ENCODE assay signal across 14 mouse cellular contexts in the genomic region with DNA sequence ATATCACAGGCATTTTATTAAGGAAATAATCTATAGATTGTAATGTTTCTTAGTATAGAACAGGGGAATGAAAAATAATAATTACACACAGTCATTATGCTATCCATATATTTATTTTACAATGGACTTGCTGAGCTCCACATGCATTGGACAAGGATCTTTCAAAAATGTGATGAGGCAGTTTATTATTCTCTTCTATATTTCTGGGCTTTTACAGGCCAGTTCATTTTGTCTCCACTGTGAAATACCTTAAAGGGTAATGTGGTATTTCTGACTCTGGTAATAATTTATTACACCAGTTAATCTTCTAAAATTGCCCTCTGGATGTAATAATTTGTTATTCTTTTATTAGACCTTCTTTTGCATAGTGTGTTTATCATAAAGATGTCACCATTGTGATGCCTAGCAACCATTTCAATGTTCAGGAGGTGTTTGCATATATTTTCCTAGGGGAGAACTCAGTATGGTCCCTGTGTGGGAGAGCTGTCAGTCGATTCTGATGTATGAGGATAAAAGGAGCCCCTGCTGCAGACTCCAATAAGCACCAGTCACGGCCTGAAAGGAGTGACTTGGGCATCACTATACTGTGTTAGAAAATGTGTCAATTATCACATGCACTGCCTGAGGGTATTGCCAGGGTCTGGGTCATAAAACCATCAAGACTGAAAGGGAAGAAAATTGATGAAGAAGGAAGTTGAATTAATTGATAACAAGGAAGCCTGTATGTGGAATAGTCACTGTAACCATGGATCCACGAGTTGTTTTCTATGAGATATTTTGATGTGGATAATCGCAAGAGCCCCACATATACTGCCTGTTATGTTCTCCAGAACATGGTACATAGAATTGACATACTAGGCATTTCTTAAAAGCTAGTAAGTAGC.
DNase-seq lines count a peak whose midpoint lies in the region; ATAC-seq and TF ChIP-seq lines count a peak whose summit lies in the region.
"Had no signal": no experiment of that assay in that cellular context is flagged by ENCODE, and none has a peak within 500 bp of the region (broad histone marks: within the 10 kb centered on the region; RNA-seq: fewer than 3 reads in every experiment).

No protein-coding gene starts in this region.

- H3K9me3 ChIP-seq in neural tube, embryonic 11.5 days (ENCODE audit: control insufficient read depth, low read length): no peaks in the 10 kb centered on the region
- no peaks in the 10 kb centered on the region for H3K9me3 ChIP-seq in hindbrain, embryonic 13.5 days
- H3K9me3 ChIP-seq in midbrain, embryonic 16.5 days (replicated peaks; ENCODE audit: control insufficient read depth, low read length, poor library complexity, severe bottlenecking): no peaks in the 10 kb centered on the region
- H3K9me3 ChIP-seq: embryonic facial prominence, embryonic 10.5 days; megakaryocyte, embryonic 14.5 days had no signal

- H3K9ac ChIP-seq in neural tube, embryonic 11.5 days (ENCODE audit: low read length): no peak overlapping the region
- no peak overlapping the region for H3K9ac ChIP-seq in hindbrain, embryonic 13.5 days
- no peak overlapping the region for H3K9ac ChIP-seq in midbrain, embryonic 16.5 days (ENCODE audit: low read depth, low read length)
- H3K9ac ChIP-seq: liver, embryonic 14.5 days had no signal

- no peak for TF ChIP-seq CTCF in cerebellum, adult 2 months (IDR thresholded peaks at IDR 0.05; ENCODE audit: borderline replicate concordance, insufficient read depth, low read depth, low read length)

- no peak for TF ChIP-seq POLR2A in cerebellum, adult 2 months (IDR thresholded peaks at IDR 0.05; ENCODE audit: borderline replicate concordance, insufficient read depth, low read length)

- H3K4me2 ChIP-seq in neural tube, embryonic 11.5 days (ENCODE audit: low read depth): no peak overlapping the region
- H3K4me2 ChIP-seq in hindbrain, embryonic 13.5 days: no peak overlapping the region
- H3K4me2 ChIP-seq in midbrain, embryonic 16.5 days (ENCODE audit: low read length): no peak overlapping the region

- H3K4me1 ChIP-seq in neural tube, embryonic 11.5 days (ENCODE audit: control insufficient read depth, insufficient read depth, low read length): no peaks in the 10 kb centered on the region
- H3K4me1 ChIP-seq in hindbrain, embryonic 13.5 days (replicated peaks): 0 out of 2 replicates have a peak, but pooled peaks cover 3% of the 10 kb centered on the region
- H3K4me1 ChIP-seq in midbrain, embryonic 16.5 days (ENCODE audit: control insufficient read depth, insufficient read depth, low read length): 0 out of 2 replicates have a peak, but pooled peaks cover 4% of the 10 kb centered on the region
- H3K4me1 ChIP-seq in cerebellum, adult 2 months (ENCODE audit: control insufficient read depth, insufficient read depth, low read length): no peaks in the 10 kb centered on the region
- H3K4me1 ChIP-seq: embryonic facial prominence, embryonic 10.5 days; megakaryocyte, embryonic 14.5 days had no signal

- H3K27me3 ChIP-seq in neural tube, embryonic 11.5 days (ENCODE audit: control insufficient read depth, insufficient read depth, low read length): no peaks in the 10 kb centered on the region
- H3K27me3 ChIP-seq in hindbrain, embryonic 13.5 days: no peaks in the 10 kb centered on the region
- H3K27me3 ChIP-seq in midbrain, embryonic 16.5 days (ENCODE audit: control insufficient read depth, insufficient read depth, low read depth, low read length): no peaks in the 10 kb centered on the region
- no peaks in the 10 kb centered on the region for H3K27me3 ChIP-seq in cerebellum, adult 2 months (ENCODE audit: control insufficient read depth, insufficient read depth, low read length)
- H3K27me3 ChIP-seq: megakaryocyte, embryonic 14.5 days had no signal

- H3K4me3 ChIP-seq in neural tube, embryonic 11.5 days (ENCODE audit: low read depth, low read length): no peak overlapping the region
- no peak overlapping the region for H3K4me3 ChIP-seq in hindbrain, embryonic 13.5 days
- no peak overlapping the region for H3K4me3 ChIP-seq in midbrain, embryonic 16.5 days (ENCODE audit: low read depth, low read length)
- H3K4me3 ChIP-seq in cerebellum, adult 2 months (replicated peaks; ENCODE audit: insufficient read depth, low read depth, low read length): no peak overlapping the region
- H3K4me3 ChIP-seq: embryonic facial prominence, embryonic 10.5 days; erythroblast, embryonic 14.5 days; megakaryocyte, embryonic 14.5 days had no signal

- WGBS in neural tube, embryonic 11.5 days: 42% methylated on average over 4 of the region's 4 CpGs
- 23% methylated on average over 4 of the region's 4 CpGs for WGBS in hindbrain, embryonic 13.5 days
- WGBS in midbrain, embryonic 16.5 days: 31% methylated on average over 4 of the region's 4 CpGs
- WGBS in cerebellum, adult 2 months: 11% methylated on average over 4 of the region's 4 CpGs

- DNase-seq in neural tube, embryonic 11.5 days (ENCODE audit: low spot score): peak; percentile 28
- DNase-seq in neural tube, embryonic 10.5 days (ENCODE audit: extremely low spot score, low spot score): no peak
- DNase-seq in cerebellum, adult 2 months: no peak
- DNase-seq in adrenal gland, adult (ENCODE audit: inconsistent age in 2 of 2, low spot score in 1 of 2): no peak
- DNase-seq in spleen, postnatal 4 days (ENCODE audit: low spot score in 2 of 2): no peak
- DNase-seq: cerebellum, adult 8-10 months; right cerebral cortex, postnatal 25 days had no signal

- no peaks in the 10 kb centered on the region for H3K36me3 ChIP-seq in neural tube, embryonic 11.5 days (ENCODE audit: control insufficient read depth, insufficient read depth, low read length)
- H3K36me3 ChIP-seq in hindbrain, embryonic 13.5 days: no peaks in the 10 kb centered on the region
- no peaks in the 10 kb centered on the region for H3K36me3 ChIP-seq in midbrain, embryonic 16.5 days (ENCODE audit: control insufficient read depth, insufficient read depth, low read length)
- H3K36me3 ChIP-seq: embryonic facial prominence, embryonic 10.5 days had no signal

- no peak overlapping the region for H3K27ac ChIP-seq in neural tube, embryonic 11.5 days (ENCODE audit: low read depth, low read length)
- H3K27ac ChIP-seq in hindbrain, embryonic 13.5 days: no peak overlapping the region
- H3K27ac ChIP-seq in midbrain, embryonic 16.5 days (ENCODE audit: low read length): no peak overlapping the region
- no peak overlapping the region for H3K27ac ChIP-seq in cerebellum, adult 2 months (ENCODE audit: insufficient read depth, low read length)
- H3K27ac ChIP-seq: embryonic facial prominence, embryonic 10.5 days; liver, embryonic 14.5 days had no signal

- peak; percentile 97 for ATAC-seq in neural tube, embryonic 11.5 days (ENCODE audit: insufficient read depth, low FRiP score, low TSS enrichment)
- peak; percentile 98 for ATAC-seq in hindbrain, embryonic 13.5 days (ENCODE audit: low FRiP score)
- peak; percentile 100 for ATAC-seq in midbrain, embryonic 16.5 days
- ATAC-seq: lung, postnatal 0 days had no signal
